Mouse (Mus musculus) common myeloid progenitor, adult 5-6 weeks (primary cell): ENCODE measurements around the gene Lrrc3c. TPM values are rescaled to one million over a fixed set of nuclear protein-coding genes. Genes with fewer than 3 reads are reported as not detected.

Experiments
- ATAC-seq: replicated peaks from 2 replicates; pipeline ENCODE4 v1.8.0; 2016; ENCODE audit warnings: low read depth, mild to moderate bottlenecking, moderate TSS enrichment, inconsistent platforms; ENCODE audit not compliant: poor library complexity, severe bottlenecking
- total RNA-seq: library from RNA; stranded (forward); fragments of 200-1000, 187-1606 nt; gene quantifications from 2 replicates; pipeline ENCODE4 v1.2.3, GENCODE M21; 2017

Gene Lrrc3c
- not detected in 2 replicates for total RNA-seq

DNA sequence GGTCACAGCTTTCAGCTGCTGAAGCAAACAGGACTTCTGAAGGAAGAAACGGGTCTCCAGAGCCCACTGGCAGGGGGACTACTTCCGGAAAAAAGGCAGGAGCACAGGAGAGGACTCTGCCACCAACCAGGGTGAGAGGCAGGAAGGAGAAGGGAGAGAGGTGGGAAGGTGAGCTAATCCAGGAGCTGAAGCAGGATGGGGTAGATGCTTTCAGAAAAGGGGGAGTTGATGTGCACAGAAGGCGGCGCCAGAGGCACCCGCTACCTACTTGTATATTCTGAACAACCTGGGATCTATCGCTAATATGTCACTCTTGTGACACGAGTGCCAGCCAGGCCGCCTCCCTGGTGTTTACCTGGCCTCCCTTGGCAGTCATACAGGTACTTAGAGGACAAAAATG, at the start of gene Lrrc3c:
Lrrc3c (plus strand) TSS at position 301 of the 400 bp plus-strand sequence.
- no peak for ATAC-seq

DNA sequence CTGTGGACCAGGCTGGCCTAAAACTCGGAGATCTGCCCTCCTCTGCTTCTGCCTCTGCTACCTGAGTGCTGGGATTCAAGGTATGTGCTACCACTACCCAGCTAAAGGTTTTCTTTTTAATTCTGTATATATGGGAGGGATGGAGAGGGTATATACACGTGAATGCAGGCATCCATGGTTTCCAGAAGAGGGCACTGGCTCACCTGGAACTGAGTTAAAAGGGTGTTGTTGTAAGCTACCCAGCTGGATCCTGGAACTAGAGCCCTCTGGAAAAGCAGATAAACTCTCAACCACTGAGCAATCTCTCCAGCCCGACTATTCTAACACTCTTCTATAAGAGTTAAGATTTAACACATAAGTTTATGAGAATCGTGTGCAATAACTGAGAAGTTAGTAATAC, 48.7 kb upstream of the Lrrc3c start:
- no peak for ATAC-seq

DNA sequence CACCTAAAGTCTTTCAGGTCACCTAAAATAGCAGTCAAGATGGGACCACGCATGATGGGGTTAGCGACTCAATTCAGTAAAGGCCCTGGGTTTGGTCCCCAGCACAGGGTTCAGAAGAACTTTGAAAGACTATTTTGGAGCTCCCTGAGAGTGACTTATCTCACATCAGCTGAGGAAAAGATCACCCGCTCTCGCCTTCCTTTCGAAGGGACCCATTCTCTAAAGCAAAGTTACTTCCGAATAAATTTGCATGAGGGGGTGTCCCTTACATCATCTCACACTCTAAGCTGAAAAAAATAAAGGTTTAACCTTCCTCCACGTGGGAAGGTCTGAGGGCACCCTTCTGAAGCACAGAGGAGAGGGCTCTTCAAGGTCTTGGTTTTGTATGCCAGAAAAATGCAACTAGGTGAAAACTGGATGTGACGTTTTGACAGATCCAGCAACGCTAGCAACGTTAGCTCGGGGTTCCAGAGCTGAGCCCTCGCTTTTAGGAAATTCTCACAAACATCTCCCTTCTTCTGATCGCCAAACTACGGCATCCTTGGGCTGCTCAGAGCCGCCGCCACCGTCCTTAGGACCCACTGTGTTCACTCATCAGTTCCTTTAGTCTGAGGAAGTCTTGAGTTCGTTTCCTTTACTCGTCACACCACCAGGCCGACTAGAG, 47.6 kb upstream of the Lrrc3c start:
- no peak for ATAC-seq

DNA sequence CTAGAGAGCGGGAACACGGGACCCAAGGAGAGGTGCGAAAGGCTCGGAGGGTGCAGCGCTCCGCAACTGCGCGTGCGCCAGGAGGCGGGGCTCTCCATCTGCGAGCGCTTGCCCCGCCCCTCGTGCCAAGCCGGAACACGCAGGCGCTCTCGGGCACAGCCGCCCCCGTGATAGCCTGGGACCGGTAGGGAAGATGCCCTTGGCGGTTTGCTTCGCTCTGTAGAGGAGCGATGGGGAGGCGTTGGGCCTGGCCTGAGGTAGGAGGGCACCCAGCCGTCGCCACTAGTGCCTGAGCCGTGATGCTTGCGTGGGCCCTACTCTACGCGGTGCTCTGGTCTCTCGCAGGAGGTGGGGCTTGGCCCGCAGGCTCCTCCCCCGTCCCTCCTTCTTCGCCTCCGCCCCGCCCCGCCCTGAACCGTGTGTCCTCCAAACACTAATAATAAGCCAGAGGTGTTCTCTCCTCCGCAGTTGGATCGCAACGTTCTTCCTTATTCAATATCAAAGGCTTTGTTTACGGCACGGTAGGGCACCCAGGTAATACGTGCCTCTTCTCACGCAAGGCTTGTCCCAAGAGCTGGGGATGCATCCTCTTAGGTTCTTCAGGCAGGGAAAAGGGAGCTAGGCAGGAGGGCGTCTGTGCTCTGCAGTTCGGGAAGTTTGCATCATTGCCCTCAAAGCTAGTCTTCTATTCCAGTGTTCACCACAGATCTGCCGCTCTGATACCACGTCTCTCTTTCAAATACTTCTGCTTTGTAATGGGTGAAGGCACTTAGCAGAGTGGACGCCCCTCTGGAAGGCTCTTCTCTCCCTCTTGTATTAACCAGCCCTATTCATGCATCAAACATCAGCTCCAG, 46.9 kb upstream of the Lrrc3c start, which contains the start of gene Zpbp2:
Zpbp2 (plus strand) TSS at position 123 of the 854 bp plus-strand sequence.
- peak; percentile 88 for ATAC-seq

DNA sequence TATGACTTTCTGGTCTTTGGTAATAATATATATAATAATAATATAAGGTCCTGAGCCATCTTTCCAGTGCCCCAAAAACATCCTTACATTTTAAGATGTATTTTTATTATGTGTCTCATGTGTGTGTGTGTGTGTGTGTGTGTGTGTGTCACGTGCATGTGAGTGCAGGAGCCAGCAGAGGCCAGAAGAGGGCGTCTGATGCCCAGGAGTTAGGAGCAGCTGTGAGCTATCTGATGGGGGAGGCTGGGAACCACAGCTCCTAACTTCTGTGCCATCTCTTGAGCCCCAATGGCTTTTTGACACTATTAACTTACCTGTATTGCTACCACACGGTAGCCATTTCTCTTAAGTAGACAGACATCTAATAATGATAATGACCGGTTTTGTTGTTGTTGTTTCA, 44.1 kb upstream of the Lrrc3c start:
- ATAC-seq = no peak

DNA sequence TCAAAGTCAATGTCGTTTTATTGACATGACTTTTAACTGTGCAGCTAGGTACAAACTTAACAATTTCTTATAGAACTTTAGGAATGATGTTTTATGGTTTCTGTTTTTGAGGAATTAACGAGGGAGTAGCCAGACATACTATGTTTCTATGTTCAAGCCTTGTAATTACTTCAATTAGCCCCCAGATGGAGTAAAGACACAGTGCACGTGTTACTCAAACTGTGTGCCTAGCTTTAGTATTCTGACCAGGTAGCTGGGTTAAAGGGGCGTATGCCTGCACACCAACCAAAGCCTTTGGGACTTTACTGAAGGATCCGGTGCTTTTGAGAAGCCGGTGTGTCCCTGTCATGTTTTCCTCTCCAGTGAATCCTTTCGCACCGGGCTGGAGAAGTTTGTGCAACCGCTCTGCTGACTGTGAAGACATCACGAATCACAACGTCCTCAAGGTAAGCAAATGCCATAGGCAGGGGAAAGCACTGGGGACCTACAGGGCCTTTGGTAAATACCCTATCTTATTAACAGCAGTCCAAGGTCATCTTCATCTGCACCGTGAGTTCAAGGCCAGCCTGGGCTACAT, 42.9 kb upstream of the Lrrc3c start:
- peak; percentile 40; the same call in 1 of the 2 replicates for ATAC-seq

DNA sequence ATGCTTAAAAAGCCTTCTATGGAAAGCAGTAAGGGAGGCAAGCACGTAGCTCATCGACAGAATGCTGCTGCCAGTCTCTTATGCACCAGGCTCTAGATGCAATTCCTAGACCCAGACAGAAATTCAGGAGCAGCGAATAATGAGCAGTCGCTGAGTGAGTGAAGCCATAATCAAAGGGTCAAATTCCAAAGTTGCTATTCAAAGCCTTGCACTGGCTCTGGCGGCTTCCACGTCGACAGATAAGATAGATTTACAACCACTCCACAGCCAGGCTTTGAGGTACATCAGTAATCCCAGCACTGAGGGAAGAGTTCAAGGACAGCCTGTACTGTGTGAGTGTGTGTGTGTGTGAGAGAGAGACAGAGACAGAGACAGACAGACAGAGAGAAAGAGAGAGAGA, 37.1 kb upstream of the Lrrc3c start:
- no peak for ATAC-seq

DNA sequence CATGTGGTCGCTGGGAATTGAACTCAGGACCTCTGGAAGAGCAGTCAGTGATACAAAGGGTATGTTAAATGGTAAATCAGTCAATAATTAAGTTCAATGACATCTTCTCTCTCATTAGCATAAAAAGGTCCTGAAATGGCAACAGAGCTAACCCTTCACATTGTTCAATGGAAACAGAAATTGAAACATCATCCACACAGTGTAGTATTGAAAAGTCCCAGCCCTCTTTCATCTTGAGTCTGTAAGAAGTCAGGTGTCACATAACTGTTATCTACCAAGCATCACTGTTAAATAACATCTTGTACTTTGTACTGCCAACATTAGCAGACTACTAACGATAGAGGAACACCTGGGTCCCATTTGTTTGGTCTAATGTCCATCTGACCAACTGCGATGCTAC, 35.1 kb upstream of the Lrrc3c start:
- no peak for ATAC-seq

DNA sequence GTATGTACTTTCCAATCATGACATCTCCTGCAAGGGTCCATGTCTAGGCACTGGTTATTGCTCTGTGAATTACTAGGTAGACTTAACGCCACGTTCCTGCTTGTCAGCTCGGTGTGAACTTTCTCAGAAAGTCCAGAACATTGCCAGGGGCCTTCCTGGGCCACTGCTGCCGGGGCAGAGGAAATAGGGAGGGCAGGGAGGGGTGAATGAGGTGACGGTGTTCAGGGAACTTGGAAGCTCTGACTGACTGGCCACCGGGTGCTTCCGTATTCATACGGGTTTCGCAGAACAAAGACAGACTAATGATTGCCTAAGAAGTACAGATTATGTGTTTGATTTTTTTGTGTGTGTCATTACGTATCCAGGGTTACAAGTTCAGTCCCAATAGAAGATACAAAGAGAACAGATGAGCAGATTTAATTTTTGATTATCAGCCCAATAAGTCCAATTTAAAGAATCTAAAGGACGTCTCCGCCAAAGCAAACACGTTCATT, 34.1 kb upstream of the Lrrc3c start:
- no peak for ATAC-seq

DNA sequence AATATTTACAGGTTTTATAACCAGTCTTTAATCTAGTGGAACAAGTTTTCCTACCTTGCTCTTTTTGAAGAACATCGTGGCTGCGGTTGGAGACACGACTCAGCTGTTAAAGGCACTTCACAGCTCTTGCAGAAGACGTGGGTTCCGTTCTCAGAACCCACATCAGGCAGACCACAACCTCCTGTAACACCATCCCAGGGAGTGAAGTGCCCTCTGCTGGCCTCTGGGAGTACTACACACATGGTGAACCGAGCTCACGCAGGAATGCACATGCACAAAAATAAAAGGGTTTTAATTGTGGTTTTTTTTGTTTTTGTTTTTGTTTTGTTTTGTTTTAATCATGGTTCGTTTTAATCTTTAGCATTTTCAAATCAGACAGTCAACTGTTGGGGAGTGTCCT, 29.8 kb upstream of the Lrrc3c start:
- ATAC-seq = no peak

DNA sequence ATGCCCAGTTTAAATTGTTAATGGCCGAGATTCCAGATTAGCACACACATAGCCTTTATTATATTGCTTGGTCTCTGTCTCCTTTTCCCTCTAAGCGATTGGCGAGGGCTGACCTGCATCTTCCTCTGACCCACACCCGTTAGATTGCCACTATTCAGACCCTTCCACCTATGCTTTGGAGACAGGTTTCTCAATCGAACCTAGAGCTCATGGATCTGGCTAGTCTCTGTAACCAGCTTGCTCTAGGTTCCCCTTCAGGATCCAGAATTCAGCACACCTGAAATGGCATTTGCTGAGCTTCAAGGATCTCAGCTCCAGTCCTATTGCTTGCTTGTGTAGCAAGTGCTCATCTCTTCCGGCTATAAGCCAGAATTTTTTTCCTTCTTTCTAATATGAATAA, 28.6 kb upstream of the Lrrc3c start:
- ATAC-seq = no peak

DNA sequence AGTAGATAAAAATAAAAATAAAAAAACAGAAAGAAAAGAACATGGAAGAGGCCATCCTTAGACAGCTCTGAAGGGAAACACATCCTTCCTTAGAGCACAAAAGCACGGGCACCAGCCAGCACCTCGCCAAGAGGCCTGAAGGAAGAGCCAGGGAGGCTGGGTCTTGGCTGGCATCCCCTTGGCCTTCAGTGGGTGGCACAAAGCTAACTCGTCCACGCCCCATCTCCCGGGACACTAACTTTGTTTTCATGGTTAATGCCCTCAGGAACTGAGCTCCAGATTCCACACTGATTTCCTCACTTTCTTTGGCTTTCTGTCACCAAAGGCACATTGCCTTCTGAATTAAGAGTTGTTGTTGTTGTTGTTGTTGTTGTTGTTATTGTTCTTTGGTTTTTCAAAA, 20.3 kb upstream of the Lrrc3c start:
- no peak for ATAC-seq

DNA sequence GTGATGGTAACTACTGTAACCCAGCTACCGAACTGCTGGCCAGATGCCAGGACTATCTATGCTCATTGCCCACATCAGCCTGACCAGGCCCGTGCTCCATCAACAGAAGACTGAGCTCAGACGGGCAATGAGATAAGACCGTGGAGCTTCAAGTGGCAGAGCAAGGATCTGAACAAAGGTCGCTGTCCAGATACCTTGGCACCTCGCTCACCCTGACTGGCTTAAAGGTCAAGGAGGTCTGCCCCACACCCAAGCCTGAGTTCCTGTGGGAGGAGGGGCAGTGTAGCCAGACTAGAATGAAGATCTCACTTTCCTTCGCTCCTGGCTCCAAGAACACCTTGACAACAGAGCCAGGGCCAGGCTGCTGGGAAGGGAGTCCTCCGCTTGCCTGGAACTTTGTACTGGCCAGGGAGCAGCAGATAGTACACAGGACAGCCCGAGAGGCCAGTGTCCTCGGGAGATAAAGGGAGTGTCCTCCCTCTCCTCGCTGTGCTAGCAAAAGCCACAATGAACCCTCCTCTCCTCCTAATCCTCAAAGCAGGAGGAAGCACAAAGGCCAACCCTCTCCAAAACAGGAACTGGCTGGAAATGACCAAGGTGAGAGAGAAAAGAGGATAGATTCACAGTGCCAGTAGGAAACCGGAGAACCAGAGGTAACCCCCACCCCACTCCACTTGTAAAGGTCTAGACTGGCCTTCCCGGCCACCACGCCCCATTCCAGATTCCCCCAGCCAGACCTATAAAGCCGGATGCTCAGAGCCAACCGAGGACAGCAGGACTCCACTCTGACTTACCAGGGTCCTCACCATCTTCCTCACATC, 17.6 kb upstream of the Lrrc3c start:
- peak; percentile 22 for ATAC-seq

DNA sequence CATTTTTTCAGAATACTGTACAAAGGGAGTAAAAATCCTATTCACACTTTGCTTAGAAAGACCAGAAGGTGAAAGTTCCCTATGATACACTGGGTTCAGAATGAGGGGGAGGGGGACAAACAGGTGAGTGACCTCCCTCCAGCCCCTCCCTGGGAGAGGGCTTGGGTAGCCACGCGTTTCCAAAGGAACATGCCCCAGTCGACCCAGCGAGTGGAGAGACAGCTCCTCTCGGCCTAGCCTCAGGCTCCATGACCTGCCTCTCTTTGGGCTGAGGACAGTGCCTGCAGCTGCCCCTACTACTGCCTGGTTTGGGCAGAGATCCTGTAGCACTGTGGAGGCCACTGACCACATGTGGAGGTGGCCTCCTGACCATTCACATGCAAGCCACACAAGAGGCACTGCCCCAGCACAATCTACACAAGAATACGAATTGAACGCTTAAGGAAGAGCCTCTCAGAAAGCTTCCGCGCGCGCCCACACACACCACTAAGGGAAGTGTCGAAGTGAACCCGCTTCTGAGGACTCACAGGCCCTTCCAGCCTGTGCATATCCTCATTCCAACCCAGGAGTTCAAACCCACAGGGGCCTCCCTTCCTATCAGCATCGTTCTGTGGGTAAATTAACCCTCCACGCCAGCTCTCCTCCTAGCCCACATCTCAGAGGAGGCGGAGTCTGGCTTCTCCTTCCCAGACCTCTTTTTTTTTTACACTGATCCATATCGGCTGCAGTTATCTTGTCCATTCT, 16.6 kb upstream of the Lrrc3c start:
- peak; percentile 51 for ATAC-seq

DNA sequence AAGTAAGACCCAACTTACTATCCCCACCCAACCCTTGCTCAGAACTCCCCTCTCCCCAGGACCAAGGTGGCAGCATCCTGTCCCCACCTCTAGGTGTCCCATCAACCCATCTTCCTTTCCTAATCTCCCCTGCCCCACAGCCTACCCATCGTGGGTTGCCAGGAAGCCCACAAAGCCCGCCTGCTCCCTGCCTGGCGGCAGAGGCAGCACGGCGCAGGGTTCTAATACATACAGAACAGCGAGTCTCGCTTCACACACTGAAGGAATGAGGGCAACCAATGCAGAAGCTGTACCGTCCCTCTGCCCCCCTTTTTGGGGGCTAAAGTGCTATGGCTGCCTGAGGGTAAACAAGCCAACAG, 16.1 kb upstream of the Lrrc3c start:
- ATAC-seq = peak; percentile 16

DNA sequence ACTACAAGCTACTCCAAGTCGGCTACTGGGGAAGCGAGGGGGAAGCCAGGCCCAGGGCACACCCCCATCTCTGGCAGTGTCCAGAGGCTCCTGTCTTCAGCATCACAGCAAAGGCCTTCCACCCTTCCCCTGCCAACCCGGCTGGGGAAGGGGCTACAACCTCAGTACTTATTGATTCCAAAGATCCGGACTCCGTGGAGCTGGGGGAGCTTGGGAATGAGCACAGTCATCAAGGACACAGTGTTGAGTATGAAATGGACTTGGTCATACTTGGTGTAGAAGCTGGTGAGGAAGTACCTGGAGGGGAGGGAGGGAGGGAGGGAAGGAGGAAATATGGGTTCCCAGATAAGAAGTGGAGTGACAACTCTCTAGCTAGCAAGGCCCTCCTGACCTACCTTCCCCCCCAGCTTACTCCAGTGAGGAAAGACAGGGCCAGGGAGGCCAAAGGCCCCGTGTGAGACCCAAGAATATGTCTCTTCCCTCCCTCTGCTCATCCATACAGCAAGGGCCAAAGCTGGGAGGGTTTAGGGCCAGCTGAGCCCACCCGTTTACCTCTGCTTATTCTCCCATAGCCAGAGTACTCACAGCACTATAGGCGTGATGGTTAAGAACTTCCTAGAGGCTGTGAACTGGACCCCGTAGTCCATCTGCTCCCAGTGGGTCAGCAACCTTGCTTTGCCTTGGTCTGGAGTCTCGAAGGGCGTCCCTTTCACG, 15.4 kb upstream of the Lrrc3c start:
- peak; percentile 19 for ATAC-seq

DNA sequence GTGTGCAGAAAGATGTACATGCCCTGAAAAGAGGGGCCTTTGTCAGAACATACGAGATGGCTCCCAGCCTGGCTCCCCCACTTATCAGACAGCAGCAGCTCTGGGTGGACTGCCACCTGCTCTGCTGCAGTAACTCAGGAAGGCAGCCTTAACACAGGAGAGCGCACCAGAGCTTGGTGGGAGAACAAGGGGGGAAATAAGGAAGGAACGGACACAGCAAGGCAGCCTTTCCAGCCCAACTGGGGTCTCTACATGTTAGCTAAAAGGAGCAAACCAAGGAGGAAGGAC, 14.9 kb upstream of the Lrrc3c start:
- no peak for ATAC-seq

DNA sequence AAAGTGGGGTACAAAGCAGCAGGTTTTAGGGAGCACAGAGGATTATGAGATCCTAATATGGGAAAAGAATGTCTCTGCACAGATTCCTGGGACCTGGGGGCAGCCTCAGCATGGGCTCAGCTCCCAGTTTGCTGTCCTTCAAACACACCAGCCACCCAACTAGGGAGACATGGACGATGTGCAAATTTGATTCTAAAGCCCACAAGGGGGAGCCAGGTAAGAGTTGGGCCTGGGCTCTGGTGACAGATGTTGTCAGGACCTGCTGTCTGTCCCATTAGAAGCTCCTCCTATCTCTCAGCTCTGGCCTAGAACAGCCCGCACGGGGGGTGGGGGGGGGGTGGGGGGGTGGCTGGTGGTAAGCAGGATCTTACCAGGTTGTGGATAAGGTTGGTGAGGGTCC, 14.5 kb upstream of the Lrrc3c start:
- no peak for ATAC-seq

DNA sequence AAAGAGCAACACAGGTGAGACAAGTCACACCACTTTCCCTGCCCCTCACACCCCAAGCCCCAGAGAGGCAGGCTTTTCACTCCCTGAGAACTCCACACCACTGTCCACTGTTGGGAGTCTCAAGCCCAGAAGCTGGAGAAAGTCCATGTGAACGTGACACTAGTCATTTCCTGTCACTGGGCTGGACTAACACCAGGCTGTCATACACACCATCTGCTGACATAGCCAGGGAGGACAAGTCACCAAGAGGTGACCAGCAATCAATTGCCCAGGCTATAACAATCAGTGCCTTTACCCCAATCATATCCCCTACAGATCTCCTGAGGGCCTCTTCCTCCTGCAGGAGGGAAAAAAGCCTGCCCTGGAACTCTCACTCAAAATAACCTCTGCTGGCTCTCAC, 13.9 kb upstream of the Lrrc3c start:
- ATAC-seq = no peak
